Mouse (Mus musculus): ENCODE results near the gene Zfp40. TPM values are rescaled to one million over a fixed set of nuclear protein-coding genes. Genes with fewer than 3 reads are reported as not detected.
A peak's percentile ranks its signal among the peaks of the same experiment; 100 is the strongest.
"Not testable (repeated sequence)": the region's sequence is repeated elsewhere in the genome, so short reads cannot be mapped to it uniquely, and the experiment has no call there.

The Zfp40 gene
- 1 to 10 TPM; 2.3 to 2.8 TPM for total RNA-seq (2021)
- long read RNA-seq, experiment 1, result 0 reads
- long read RNA-seq, experiment 2, full-length matches to known transcripts, result 1 of 2 reads
- long read RNA-seq, experiment 2, partial matches to known transcripts, result 0 of 2 reads
- long read RNA-seq, experiment 2, other reads (novel, unspliced or antisense), result 1 of 2 reads

- peak; percentile 89 for DNase-seq
These were observed at the start of gene Zfp40 for GRCm38 (mm10) chr17:23192453-23193379. Zfp40 (minus strand) TSS chr17:23193252.

- DNase-seq, result no peak
These were observed 25.3 kb upstream of the Zfp40 start for GRCm38 (mm10) chr17:23218320-23218719.

GRCm38 (mm10) chr17:23199856-23200255, 6.8 kb upstream of the Zfp40 start:
- DNase-seq, result not testable (repeated sequence)

- peak; percentile 27 for DNase-seq
These were observed 389 bp upstream of the Zfp40 start for GRCm38 (mm10) chr17:23193441-23193840.

- DNase-seq, result no peak
These were observed 5.4 kb downstream of the Zfp40 start for GRCm38 (mm10) chr17:23187680-23188079.

Other genes starting within 250 kb of the Zfp40 start
- gene Vmn2r-ps130, start 132.1 kb downstream of the Zfp40 start, total RNA-seq (2021), result not detected
- not detected for gene Vmn2r114, start 119.3 kb upstream of the Zfp40 start, total RNA-seq (2021)
- not detected for gene Vmn2r115, start 150.5 kb upstream of the Zfp40 start, total RNA-seq (2021)
- gene Vmn2r116, start 191.4 kb upstream of the Zfp40 start, total RNA-seq (2021), result not detected